Mouse (Mus musculus): Measurements from ENCODE around the gene Lsamp. TPM values are rescaled to one million over a fixed set of nuclear protein-coding genes. Genes with fewer than 3 reads are reported as not detected.

Lsamp gene
- polyA plus RNA-seq, 1 experiment from 2014 or later = 0.95 TPM

- no peak overlapping the region for H3K27ac ChIP-seq (ENCODE audit: low read depth)
- H3K4me3 ChIP-seq (ENCODE audit: low read depth, low read length) = no peak overlapping the region
- 93% methylated on average over 2 of the region's 2 CpGs for WGBS
- no peak overlapping the region for H3K4me2 ChIP-seq
- no peaks in the 10 kb centered on the region for H3K4me1 ChIP-seq (ENCODE audit: insufficient read depth)
- H3K36me3 ChIP-seq (ENCODE audit: insufficient read depth) = no peaks in the 10 kb centered on the region
- no peak for TF ChIP-seq CTCF (IDR thresholded peaks at IDR 0.05; ENCODE audit: low read depth)
- H3K27me3 ChIP-seq (ENCODE audit: insufficient read depth, low read length) = no peaks in the 10 kb centered on the region
- H3K9ac ChIP-seq = no peak overlapping the region
- no peaks in the 10 kb centered on the region for H3K9me3 ChIP-seq (ENCODE audit: low read depth, low read length)
- no peak for DNase-seq
- no peak for ATAC-seq (ENCODE audit: insufficient read depth)
Observed at GRCm38 (mm10) chr16:41275999-41276671, 1292.0 kb downstream of the Lsamp start.

DNA sequence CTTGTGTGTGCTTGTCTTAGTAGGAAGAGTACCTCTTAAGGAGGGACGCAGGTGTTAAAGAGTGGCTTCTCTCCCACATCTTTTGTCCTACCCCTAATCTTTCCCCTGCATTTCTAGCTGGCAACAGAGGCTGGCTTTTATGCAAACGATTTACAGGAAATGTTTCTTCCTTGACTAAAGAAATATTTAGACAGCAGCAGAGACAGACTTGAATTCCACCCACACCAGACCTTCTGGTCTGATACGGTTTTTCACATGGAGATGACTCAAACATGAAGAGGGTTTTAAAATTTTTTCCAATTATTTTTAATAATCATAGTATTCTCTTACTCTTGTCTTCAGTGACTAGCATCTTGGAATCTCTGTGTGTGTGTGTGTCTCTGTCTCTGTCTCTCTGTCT is 1333.8 kb downstream of the Lsamp start:
- Histone ChIP-seq H3K27ac (ENCODE audit: low read depth) (no peak overlapping the region), H3K9ac (no peak overlapping the region), H3K36me3 (ENCODE audit: insufficient read depth) (no peaks in the 10 kb centered on the region), H3K27me3 (ENCODE audit: insufficient read depth, low read length) (no peaks in the 10 kb centered on the region), H3K4me3 (ENCODE audit: low read depth, low read length) (no peak overlapping the region), H3K9me3 (ENCODE audit: low read depth, low read length) (no peaks in the 10 kb centered on the region), H3K4me2 (no peak overlapping the region), H3K4me1 (ENCODE audit: insufficient read depth) (no peaks in the 10 kb centered on the region)
- 63% methylated on average over 3 of the region's 3 CpGs for WGBS
- DNase-seq (no peak), ATAC-seq (ENCODE audit: insufficient read depth) (no peak)
- no peak for TF ChIP-seq CTCF (IDR thresholded peaks at IDR 0.05; ENCODE audit: low read depth)

- no peak overlapping the region for H3K4me2 ChIP-seq
- DNase-seq = no peak
- no peak overlapping the region for H3K27ac ChIP-seq (ENCODE audit: low read depth)
- no peaks in the 10 kb centered on the region for H3K27me3 ChIP-seq (ENCODE audit: insufficient read depth, low read length)
- whole genome bisulfite sequencing = 83% methylated on average over 1 of the region's 1 CpGs
- ATAC-seq (ENCODE audit: insufficient read depth) = no peak
- no peak for TF ChIP-seq CTCF (IDR thresholded peaks at IDR 0.05; ENCODE audit: low read depth)
- no peak overlapping the region for H3K9ac ChIP-seq
- H3K4me1 ChIP-seq (ENCODE audit: insufficient read depth) = no peaks in the 10 kb centered on the region
- H3K36me3 ChIP-seq (ENCODE audit: insufficient read depth) = no peaks in the 10 kb centered on the region
- no peak overlapping the region for H3K4me3 ChIP-seq (ENCODE audit: low read depth, low read length)
- no peaks in the 10 kb centered on the region for H3K9me3 ChIP-seq (ENCODE audit: low read depth, low read length)
Observed at GRCm38 (mm10) chr16:41343431-41343830, 1359.3 kb downstream of the Lsamp start.

DNA sequence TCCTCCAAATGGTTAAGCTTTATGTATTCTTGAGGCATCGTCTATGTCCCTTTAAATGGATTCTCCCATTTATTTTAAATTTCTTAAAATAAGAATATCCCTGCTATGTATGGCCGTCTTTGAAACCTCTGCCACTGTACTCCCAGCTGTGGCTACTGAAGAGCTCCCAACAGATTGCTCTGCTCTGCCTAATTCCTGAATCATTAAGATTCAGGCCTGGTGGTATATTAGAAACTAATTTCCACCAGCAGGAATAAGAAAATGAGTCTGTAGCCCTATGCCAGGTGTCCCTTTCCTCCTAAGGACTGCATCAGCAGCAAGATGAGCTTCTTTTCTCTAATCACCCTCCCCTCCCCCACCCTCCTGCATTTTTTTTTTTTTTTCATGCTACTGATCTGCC is 1381.0 kb downstream of the Lsamp start:
- Histone ChIP-seq H3K27me3 (ENCODE audit: insufficient read depth, low read length) (no peaks in the 10 kb centered on the region), H3K36me3 (ENCODE audit: insufficient read depth) (no peaks in the 10 kb centered on the region), H3K9me3 (ENCODE audit: low read depth, low read length) (no peaks in the 10 kb centered on the region), H3K4me3 (ENCODE audit: low read depth, low read length) (no peak overlapping the region), H3K4me2 (no peak overlapping the region), H3K9ac (no peak overlapping the region), H3K4me1 (ENCODE audit: insufficient read depth) (no peaks in the 10 kb centered on the region), H3K27ac (ENCODE audit: low read depth) (no peak overlapping the region)
- no peak for ATAC-seq (ENCODE audit: insufficient read depth)
- 70% methylated on average over 2 of the region's 2 CpGs for WGBS
- no peak for DNase-seq
- TF ChIP-seq CTCF (IDR thresholded peaks at IDR 0.05; ENCODE audit: low read depth) = no peak

DNA sequence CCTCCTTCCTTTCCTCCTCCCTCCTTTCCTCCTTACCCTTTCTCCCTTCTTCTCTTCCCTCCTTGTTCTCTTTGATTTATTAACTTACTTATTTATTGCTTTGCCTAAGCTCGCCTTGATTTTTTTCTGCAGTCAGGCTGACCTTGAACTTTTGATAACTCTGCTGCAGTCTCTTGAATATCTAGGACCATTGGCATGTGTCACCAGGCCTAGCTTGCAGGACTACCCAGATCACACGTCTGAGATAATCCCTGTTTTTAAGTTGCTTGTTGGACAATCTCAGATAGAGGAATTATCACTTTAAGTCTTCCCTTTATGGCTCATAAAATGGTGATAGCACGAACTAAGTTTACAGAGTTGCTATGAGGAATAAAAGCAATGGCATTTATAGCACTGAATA is 1399.5 kb downstream of the Lsamp start:
- ATAC-seq (ENCODE audit: insufficient read depth) (no peak), DNase-seq (no peak)
- Histone ChIP-seq H3K27ac (ENCODE audit: low read depth) (no peak overlapping the region), H3K36me3 (ENCODE audit: insufficient read depth) (no peaks in the 10 kb centered on the region), H3K9ac (no peak overlapping the region), H3K4me3 (ENCODE audit: low read depth, low read length) (no peak overlapping the region), H3K9me3 (ENCODE audit: low read depth, low read length) (no peaks in the 10 kb centered on the region), H3K4me1 (ENCODE audit: insufficient read depth) (no peaks in the 10 kb centered on the region), H3K4me2 (no peak overlapping the region), H3K27me3 (ENCODE audit: insufficient read depth, low read length) (no peaks in the 10 kb centered on the region)
- no peak for TF ChIP-seq CTCF (IDR thresholded peaks at IDR 0.05; ENCODE audit: low read depth)
- 38% methylated on average over 3 of the region's 3 CpGs for WGBS

GRCm38 (mm10) chr16:41384288-41384687 is 1400.1 kb downstream of the Lsamp start:
- H3K27me3 ChIP-seq (ENCODE audit: insufficient read depth, low read length) = no peaks in the 10 kb centered on the region
- H3K4me2 ChIP-seq = no peak overlapping the region
- H3K9ac ChIP-seq = no peak overlapping the region
- DNase-seq (no peak), ATAC-seq (ENCODE audit: insufficient read depth) (no peak)
- WGBS = 55% methylated on average over 1 of the region's 1 CpGs
- H3K4me3 ChIP-seq (ENCODE audit: low read depth, low read length) = no peak overlapping the region
- no peaks in the 10 kb centered on the region for H3K9me3 ChIP-seq (ENCODE audit: low read depth, low read length)
- no peaks in the 10 kb centered on the region for H3K36me3 ChIP-seq (ENCODE audit: insufficient read depth)
- TF ChIP-seq CTCF (IDR thresholded peaks at IDR 0.05; ENCODE audit: low read depth) = no peak
- no peak overlapping the region for H3K27ac ChIP-seq (ENCODE audit: low read depth)
- no peaks in the 10 kb centered on the region for H3K4me1 ChIP-seq (ENCODE audit: insufficient read depth)

DNA sequence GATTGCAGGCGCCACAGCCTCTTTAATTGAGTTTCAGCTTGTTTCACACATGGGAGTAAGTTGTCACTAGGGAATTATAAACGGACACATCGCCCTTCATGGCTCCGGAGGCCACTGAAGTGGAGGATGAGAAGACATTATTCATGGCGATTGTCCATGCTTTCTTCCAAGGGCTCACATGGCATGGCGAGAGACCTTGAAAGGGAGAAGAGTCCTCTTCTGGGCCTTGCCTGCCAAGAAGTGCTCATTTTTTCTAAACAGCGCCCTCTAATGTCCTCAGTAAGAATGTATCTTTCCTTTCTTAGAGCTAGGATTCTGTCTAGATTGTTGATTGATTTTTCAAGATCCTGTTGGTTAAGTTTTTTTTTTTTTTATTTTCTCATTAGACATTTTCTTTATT is 1424.7 kb downstream of the Lsamp start:
- no peak overlapping the region for H3K4me3 ChIP-seq (ENCODE audit: low read depth, low read length)
- no peak overlapping the region for H3K4me2 ChIP-seq
- 48% methylated on average over 7 of the region's 7 CpGs for WGBS
- H3K36me3 ChIP-seq (ENCODE audit: insufficient read depth) = no peaks in the 10 kb centered on the region
- no peak overlapping the region for H3K27ac ChIP-seq (ENCODE audit: low read depth)
- H3K4me1 ChIP-seq (ENCODE audit: insufficient read depth) = no peaks in the 10 kb centered on the region
- no peaks in the 10 kb centered on the region for H3K9me3 ChIP-seq (ENCODE audit: low read depth, low read length)
- H3K27me3 ChIP-seq (ENCODE audit: insufficient read depth, low read length) = no peaks in the 10 kb centered on the region
- TF ChIP-seq CTCF (IDR thresholded peaks at IDR 0.05; ENCODE audit: low read depth) = no peak
- no peak overlapping the region for H3K9ac ChIP-seq
- ATAC-seq (ENCODE audit: insufficient read depth) (no peak), DNase-seq (no peak)

All from lung, embryonic 14.5 days (tissue).